Mouse (Mus musculus) testis, adult 2 months (tissue): ENCODE results near the gene Cacna1d.

Experiments used
- CTCF ChIP-seq: fragments of 200-500 bp; IDR thresholded peaks from 2 replicates; pipeline ENCODE4 v1.5.1; 2012; ENCODE audit warnings: low read depth, mild to moderate bottlenecking, inconsistent platforms, low read length, moderate library complexity; ENCODE audit not compliant: control insufficient read depth, insufficient read depth, insufficient replicate concordance
- POLR2A ChIP-seq: fragments of 200-500 bp; IDR thresholded peaks from 2 replicates; pipeline ENCODE4 v1.6.1; 2012; ENCODE audit warnings: low read depth, mild to moderate bottlenecking, inconsistent platforms, low read length, moderate library complexity; ENCODE audit not compliant: control insufficient read depth

- TF ChIP-seq CTCF (no peak), POLR2A (no peak)
These were observed 283.1 kb downstream of the Cacna1d start for GRCm38 (mm10) chr14:30208156-30208555.
